Mouse (Mus musculus) layer of hippocampus, adult 18-20 months (tissue): Measurements from ENCODE around the gene Ctse. TPM values are rescaled to one million over a fixed set of nuclear protein-coding genes. Genes with fewer than 3 reads are reported as not detected.

Experiments used
- DNase-seq, 2 experiments: peaks; one replicate each; pipeline ENCODE4 v3.0.0; 2022; ENCODE audit warnings: low spot score in 2 of 2
- total RNA-seq, 2 experiments: library from RNA; stranded (reverse); gene quantifications; 2 replicates each; pipeline ENCODE4 v1.2.3; 2021

Gene Ctse
- total RNA-seq, 2 experiments from 2014 or later, result 0.17 TPM; not detected in 1

DNA sequence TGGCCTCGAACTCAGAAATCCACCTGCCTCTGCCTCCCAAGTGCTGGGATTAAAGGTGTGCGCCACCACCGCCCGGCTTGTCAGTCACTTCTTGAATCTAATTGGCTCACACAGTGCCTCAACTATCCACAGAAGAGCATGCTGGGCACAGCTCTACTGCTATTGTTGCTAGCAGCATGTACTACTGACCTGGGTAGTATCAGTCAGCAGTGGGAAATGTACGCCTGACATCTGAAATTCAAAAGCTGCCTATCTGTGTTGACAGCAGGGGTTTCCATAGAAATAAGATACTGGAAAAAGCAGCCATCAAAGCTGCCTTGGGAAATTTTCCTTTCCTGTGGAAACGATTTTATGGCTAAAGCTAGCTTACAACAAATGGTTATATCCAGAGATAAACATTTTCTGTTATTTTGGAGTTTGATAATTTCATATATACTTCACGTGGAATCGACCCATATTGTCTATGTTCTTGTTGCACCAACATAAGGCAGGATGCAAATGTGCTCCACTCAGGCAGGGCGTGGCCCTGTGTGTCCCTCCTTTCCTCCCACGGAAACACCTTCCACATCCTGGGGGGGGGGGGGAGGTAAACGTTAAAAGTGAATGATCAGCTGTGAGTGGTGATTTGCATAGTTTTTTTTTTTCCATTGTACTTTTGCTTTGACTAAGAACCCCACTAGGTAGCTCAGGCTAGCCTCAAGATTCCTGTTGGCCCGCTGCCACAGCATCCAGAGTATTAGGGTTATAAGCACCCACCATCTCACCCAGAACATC is 14.8 kb downstream of the Ctse start:
- no peak for DNase-seq

GRCm38 (mm10) chr1:131655601-131656000 is 17.5 kb downstream of the Ctse start:
- no peak for DNase-seq

GRCm38 (mm10) chr1:131657945-131658354 is 19.8 kb downstream of the Ctse start:
- DNase-seq, result peak; percentile 86 to 96

DNA sequence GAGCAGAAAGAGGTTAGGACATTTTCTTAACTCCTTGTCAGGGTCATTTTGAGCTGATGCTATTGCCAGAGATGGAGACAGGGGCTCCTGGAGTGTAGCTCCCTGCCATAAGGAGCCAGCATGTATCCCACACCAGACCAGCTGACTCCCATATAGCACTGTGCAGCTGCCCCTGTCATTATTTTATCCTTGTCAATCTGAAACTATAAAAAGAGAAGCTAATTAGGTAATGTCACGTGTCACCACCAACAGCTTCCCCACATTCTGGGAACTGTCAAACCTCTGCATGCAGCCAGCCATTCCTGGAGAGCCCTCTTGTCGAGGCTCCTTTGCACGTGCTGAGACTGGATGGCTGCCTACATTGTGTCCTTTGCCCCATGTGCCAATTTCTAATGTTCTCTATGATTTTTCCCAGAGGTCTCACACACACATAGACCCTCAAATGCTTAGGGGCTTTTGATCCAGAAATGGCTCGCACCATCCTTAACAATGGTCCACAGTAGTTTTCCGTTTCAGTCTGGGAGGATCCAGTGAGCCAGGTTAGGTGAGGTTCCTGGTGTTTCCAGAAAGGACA is 21.5 kb downstream of the Ctse start:
- DNase-seq, result no peak

DNA sequence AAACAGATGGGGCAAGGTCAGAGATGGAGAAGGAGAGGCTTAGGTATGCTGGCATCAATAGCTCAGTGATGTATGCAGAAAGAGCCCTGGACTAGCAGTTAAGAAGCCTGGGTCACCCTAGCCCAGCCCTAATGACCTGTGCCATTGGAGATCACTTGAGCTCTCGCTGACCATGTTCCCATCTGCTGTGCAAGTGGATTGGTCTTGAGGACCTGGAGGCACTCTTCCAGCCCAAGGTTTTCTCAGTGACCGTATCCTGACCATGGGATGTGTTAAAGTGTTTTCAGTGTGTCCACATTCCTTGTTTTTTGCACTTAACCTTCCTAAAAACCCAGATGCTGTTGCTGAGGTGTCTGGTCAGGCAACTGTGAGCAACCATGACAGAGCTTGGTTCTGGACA is 22.2 kb downstream of the Ctse start:
- no peak for DNase-seq

DNA sequence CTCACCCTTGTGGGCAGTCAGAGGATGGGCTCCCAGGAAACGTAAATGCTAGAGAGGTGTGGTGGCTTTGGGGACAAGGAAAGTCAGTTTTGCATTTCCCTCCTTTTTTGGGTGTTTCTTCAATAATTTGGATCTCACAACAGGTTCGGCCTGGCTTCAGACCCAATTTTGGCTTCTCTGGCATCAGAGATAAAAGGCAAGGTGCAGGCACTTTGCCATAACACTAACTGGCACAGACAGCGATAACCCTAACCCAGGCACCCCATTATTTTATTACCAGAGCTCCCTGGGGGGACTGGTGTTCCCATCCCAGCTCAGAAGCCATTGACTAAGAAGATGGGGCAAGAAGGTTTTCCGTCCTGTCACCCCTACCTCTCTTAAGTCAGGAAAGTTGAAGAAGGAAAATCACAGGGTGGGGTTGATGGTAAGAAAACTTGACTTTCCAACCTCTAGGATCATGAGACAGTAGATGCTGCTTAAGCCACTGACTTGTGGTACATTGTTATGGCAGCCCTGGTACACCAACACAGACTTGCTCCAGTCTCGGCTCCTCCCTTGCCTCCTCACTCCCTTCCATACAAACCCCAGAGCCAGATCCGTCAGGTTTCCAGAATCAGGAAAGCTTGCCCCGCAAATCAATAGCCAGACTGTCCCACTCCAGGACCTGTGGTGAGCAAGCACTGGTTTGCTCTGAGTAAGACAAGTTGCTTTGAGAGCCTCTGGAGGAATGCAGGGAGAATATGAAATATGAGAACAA is 22.8 kb downstream of the Ctse start:
- DNase-seq, result no peak

DNA sequence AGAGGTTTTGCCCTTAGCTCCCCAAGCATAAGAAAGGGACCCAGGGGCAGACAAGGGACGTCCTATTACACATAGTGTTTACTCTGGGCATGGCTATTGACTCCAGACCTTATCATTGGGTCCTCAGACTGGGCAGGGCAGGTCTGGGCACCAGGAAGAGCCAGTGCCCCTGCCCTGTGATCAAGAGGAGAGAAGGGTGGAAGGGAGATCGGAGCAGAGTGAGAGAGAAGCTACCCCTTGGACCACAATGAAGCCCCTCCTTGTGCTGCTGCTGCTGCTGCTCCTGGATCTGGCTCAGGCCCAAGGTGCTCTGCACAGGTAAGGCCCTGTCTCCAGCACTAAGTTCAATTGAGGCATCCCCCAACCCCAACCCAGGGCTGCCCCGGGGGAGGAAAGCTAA is 23.6 kb downstream of the Ctse start:
- no peak for DNase-seq

GRCm38 (mm10) chr1:131663286-131663995 is 25.3 kb downstream of the Ctse start:
- no peak for DNase-seq

DNA sequence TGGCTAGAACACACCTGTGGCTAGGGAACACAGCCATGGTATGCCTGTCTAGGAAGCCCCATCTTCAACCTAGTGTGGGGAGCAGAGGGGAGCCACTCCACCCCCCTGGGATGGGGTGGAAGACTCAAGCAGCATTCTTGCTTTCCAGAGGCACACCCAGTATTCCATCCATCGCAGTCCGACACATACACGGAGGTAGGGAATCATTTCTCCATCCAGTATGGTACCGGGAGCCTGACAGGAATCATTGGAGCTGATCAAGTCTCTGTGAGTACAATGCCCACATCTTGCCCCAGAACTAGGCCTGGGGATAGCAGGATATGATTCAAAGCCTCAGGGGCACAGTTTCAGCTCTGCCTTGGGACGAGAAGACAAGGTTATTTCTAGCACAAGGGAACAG is 26.0 kb downstream of the Ctse start:
- no peak for DNase-seq

- no peak for DNase-seq
Measured at GRCm38 (mm10) chr1:131665886-131666285, 27.8 kb downstream of the Ctse start.

DNA sequence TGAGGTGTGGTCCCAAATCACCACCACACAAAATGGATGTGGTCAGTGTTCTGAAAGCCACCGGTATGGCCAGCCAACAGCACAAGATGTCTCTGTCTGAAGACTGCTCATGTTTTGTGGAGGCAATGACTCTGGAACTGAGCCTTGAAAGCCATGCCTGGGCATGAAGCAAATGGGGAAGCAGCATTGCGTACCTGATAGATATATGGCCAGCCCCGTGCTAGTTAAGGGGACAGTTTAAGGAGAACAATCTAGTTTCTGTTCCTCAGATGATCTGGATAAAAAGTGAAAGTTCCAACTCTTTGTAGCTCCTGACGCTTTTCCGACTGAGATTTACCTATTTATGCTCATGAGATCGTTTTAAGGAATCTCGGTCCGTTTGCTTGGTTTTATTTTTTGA is 33.0 kb downstream of the Ctse start:
- DNase-seq, result no peak

- DNase-seq, result no peak
Measured at GRCm38 (mm10) chr1:131672361-131672760, 34.3 kb downstream of the Ctse start.

GRCm38 (mm10) chr1:131679644-131680043 is 41.5 kb downstream of the Ctse start:
- DNase-seq, result no peak

- no peak for DNase-seq
Measured at GRCm38 (mm10) chr1:131687739-131688138, 49.6 kb downstream of the Ctse start.

GRCm38 (mm10) chr1:131688475-131688874 is 50.4 kb downstream of the Ctse start, which contains the start of gene Rab7b:
TSS of gene Rab7b (plus strand) at chr1:131688695.
- DNase-seq, result no peak

- no peak for DNase-seq
Measured at GRCm38 (mm10) chr1:131689016-131689415, 50.9 kb downstream of the Ctse start.

DNA sequence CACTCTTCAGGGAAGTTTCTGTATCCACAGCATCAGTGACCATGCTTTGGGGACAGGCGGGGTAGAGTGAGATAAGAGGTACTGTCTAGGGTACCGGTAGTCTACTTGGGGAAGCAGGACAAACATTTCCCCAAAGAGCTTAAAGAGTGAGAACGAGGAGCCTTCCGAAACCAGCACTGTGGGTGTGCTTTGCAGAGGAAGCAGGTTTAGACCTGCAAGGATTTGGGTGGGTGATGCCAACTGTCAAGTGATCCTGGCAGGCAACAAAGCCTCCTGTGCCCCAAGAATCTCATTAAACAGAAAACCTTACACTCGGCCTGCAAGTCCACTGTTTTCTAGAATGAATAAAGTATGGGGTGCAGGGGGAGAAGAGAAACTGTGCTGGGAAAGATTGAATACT is 51.8 kb downstream of the Ctse start:
- DNase-seq, result no peak

GRCm38 (mm10) chr1:131690435-131690834 is 52.3 kb downstream of the Ctse start:
- DNase-seq, result no peak

DNA sequence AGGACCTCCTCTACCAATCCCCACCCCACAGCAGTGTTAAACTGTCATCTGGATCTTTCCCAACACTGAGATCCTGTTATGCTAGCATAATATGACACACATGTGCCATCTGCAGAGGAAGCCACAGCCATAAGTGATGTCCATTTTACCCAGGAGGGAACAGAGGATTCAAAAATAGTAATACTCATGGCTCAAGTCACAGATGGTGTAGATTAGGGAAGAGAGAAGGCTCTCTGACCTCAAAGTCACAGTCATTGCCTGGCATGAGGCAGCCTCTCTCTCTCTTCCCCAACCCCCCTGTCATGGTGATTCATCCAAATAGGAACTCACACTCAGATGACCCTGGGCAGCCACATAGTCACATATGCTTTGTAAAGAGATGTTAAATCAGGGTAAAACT is 53.2 kb downstream of the Ctse start:
- DNase-seq, result no peak

- DNase-seq, result no peak
Measured at GRCm38 (mm10) chr1:131695308-131695707, 57.2 kb downstream of the Ctse start.

DNA sequence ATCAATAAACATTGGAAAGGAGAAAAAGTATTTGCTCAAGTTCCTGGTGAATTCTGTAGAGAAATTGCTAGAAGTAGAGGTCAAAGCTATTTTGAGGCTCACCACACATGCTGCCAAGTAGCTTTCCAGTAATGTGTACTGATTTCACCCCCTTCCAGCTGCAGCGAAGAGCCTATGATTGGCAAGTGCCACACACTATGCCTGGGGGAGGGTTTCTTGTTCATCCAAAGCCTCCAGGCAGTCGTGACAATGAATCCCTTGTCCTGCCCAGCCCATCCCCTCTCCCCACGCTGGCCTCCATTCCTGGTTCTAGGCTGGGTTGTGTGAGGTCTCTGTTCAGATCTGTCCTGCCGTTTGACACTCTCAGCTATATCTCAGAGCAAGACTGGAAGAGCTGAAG is 58.2 kb downstream of the Ctse start:
- DNase-seq, result peak in 1 of 2 experiments; percentile 34

DNA sequence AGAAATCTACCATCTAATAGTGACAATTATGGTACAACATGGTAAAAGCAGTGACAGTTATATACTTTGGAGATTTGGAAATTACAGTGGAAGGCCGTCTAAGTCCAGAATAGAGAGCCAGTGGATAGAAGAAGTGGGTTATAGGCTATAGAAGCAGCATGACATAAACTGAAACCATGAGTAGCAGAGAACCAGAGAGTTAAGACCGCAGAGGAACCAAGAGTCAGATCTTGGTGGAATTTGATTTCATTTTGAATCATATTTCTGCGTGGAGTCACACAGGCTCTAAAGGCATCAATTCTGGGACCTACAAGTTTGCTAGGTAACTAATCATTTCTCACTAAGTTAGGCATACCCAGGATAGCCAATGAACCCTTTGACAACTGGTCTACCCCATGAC is 60.7 kb downstream of the Ctse start:
- no peak for DNase-seq
